Mouse (Mus musculus): Measurements from ENCODE around the gene Hmg20a.

DNA sequence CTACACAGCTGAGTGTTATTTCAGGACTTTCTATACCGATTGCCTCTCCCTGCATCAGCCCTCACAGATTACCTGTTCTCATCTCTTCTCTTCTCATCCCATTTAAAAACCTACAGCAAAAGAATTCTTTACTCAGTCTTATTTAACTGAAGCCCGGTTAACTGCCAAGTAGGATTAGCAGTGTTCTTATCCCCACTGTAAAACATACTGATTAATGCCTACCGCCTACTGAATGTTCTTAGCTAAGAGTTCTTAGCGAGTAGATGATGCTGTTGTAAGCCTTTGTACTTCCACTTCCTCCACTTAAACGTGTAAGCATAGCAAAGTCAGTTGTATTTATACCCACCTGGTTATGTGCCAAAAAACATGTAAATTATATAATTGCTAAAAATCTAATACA is 42.6 kb downstream of the Hmg20a start:
- no peak for TF ChIP-seq EP300 (IDR thresholded peaks at IDR 0.05; ENCODE audit: insufficient read depth, low read depth, low read length)
- TF ChIP-seq CTCF (IDR thresholded peaks at IDR 0.05; ENCODE audit: low read depth, low read length) = no peak

Data from ES-Bruce4 (cell line).